Mouse (Mus musculus) ovary, adult 10 weeks (tissue): Measurements from ENCODE around the gene Gm3435. TPM values are rescaled to one million over a fixed set of nuclear protein-coding genes. Genes with fewer than 3 reads are reported as not detected.

Source experiments
- polyA plus RNA-seq: library from polyadenylated mRNA; stranded (reverse); fragments of 350-450 nt; fragmentation: Illumina TruSeq; extraction: RNeasy Lipid Tissue Mini Kit (QIAGEN cat#74804); gene quantifications from one replicate; pipeline ENCODE4 v1.2.3, GENCODE M21; 2014

The Gm3435 gene
- 1.8 TPM for polyA plus RNA-seq

DNA sequence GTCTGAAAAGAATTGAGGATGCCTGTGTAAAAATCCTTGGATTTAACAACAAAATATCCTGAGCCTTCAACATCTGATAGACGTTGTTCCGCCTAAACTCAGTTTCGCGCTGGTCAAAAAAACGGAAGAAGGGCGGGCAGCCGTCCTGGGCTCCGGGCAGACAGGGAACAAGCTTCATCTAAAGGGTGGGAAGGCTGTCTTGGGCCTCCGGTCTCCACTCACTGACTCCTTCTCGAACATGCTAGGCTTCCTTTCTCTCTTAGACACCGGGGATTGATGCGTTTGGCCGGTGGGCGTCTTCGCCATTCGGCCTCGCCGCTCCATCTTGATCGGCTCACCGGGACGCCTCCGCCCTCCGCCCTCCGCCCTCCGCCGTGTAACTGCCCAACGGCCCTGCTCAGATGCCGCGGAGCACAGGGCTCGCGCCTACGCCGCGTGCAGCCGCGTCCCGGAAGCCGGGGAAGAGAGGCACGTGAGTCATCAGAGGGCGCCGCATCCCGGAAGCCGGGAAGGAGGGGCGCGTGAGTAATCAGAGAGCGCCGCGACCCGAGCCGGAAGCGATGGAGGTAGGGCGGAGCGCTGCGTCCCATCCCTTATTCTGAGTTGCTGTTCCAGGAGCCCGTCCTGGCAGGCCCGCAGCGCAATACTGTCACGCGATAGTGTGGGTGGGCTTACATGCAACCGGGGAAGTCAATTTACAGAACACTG, at the start of gene Gm3435:
Gene Gm3435 (plus strand): TSS at position 471 of the 708 bp plus-strand sequence.

DNA sequence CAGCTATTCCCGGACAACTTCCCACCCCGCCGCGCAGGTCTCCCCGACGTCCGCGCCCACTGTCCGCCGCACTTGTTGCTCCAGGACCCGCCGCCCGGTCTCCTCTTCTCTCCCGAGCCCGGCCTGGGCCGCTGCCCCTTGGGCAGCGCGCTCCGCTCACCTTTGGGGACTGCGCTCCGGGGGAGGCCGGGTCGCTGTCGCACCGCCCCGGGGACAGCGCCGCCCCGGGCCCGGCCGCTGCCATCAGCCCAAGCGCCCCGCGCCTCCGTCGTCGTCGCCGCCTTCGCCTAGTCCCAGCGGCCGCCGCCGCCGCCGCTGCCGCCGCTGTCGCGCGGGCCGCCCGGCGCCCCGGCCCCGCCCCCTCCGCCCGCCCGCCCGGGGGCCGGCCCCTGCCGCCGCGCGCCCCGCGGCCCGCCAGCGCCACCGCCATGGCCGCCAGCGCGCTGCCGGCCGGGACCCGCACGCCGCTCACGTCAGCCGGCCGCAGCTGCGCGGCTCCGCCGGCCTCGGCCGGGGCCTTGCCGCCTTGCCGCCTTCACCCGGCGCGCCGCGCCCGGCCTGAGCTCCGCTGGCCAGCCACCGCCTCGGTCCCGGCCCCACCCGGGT, 48.9 kb upstream of the Gm3435 start, which contains the start of gene Phf10:
Gene Phf10 (minus strand): TSS at position 323 of the 606 bp plus-strand sequence.

DNA sequence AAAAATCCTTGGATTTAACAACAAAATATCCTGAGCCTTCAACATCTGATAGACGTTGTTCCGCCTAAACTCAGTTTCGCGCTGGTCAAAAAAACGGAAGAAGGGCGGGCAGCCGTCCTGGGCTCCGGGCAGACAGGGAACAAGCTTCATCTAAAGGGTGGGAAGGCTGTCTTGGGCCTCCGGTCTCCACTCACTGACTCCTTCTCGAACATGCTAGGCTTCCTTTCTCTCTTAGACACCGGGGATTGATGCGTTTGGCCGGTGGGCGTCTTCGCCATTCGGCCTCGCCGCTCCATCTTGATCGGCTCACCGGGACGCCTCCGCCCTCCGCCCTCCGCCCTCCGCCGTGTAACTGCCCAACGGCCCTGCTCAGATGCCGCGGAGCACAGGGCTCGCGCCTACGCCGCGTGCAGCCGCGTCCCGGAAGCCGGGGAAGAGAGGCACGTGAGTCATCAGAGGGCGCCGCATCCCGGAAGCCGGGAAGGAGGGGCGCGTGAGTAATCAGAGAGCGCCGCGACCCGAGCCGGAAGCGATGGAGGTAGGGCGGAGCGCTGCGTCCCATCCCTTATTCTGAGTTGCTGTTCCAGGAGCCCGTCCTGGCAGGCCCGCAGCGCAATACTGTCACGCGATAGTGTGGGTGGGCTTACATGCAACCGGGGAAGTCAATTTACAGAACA, 31.5 kb upstream of the Gm3435 start, which contains the start of the genes 9030025P20Rik and Gm3417:
Gene 9030025P20Rik (plus strand): TSS at position 107 of the 677 bp plus-strand sequence.
Gene Gm3417 (minus strand): TSS at position 429 of the 677 bp plus-strand sequence.

DNA sequence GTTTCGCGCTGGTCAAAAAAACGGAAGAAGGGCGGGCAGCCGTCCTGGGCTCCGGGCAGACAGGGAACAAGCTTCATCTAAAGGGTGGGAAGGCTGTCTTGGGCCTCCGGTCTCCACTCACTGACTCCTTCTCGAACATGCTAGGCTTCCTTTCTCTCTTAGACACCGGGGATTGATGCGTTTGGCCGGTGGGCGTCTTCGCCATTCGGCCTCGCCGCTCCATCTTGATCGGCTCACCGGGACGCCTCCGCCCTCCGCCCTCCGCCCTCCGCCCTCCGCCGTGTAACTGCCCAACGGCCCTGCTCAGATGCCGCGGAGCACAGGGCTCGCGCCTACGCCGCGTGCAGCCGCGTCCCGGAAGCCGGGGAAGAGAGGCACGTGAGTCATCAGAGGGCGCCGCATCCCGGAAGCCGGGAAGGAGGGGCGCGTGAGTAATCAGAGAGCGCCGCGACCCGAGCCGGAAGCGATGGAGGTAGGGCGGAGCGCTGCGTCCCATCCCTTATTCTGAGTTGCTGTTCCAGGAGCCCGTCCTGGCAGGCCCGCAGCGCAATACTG, 31.3 kb downstream of the Gm3435 start, which contains the start of the genes Ermard, Tcte3 and Gm3448:
Gene Ermard (plus strand): TSS at position 34 of the 555 bp plus-strand sequence.
Gene Tcte3 (minus strand): TSS at position 314 of the 555 bp plus-strand sequence.
Gene Gm3448 (minus strand): TSS at position 363 of the 555 bp plus-strand sequence.

Other genes starting within 250 kb of the Gm3435 start
- gene Wdr27, start 67.0 kb upstream of the Gm3435 start, polyA plus RNA-seq: 2.6 TPM
- gene 1600012H06Rik, start 67.0 kb upstream of the Gm3435 start, polyA plus RNA-seq: 167 TPM
- 157 TPM for gene Phf10, start 48.9 kb upstream of the Gm3435 start, polyA plus RNA-seq
- 2.7 TPM for gene 9030025P20Rik, start 31.7 kb upstream of the Gm3435 start, polyA plus RNA-seq
- gene Gm3417, start 31.4 kb upstream of the Gm3435 start, polyA plus RNA-seq: 1.9 TPM
- 36.2 TPM for gene Ermard, start 31.0 kb downstream of the Gm3435 start, polyA plus RNA-seq
- 5.4 TPM for gene Tcte3, start 31.3 kb downstream of the Gm3435 start, polyA plus RNA-seq
- gene Gm3448, start 31.4 kb downstream of the Gm3435 start, polyA plus RNA-seq: 1.6 TPM